Mouse (Mus musculus): ENCODE data around the gene Kin. TPM values are rescaled to one million over a fixed set of nuclear protein-coding genes. Genes with fewer than 3 reads are reported as not detected.

Kin gene
- polyA plus RNA-seq (2012; rRNA removed) = 4.8 and 5.0 TPM in 2 replicates

DNA sequence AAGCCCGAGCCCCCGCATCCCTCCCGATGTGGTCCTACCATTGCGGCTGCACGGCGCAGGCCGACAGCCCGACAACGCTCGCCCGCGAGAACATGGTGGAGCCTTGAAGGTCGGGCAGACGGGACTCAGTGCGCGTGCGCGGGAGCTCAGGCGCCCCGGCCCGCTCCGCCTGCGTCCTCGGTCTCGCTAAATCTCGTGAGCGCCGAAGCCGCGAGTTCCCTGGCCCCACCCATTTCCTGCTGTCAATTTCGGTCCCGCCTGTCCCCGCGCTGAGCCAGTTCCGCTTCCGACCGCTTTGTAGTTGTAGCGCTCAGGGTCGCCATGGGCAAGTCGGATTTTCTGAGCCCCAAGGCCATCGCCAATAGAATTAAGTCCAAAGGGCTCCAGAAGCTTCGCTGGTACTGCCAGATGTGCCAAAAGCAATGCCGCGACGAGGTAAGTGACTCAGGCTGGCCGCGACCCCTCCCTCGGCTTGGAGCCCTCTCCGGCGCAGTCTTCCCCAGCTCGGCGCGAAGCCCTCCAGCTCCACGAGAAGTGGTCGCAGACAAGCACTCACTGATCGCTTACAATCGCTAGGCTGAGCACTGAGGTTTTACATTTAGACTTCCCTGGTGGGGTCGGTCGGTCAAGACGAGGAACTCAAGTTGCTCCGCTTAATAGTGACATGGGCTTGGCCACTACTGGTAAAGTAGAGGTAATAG lies at the start of gene Kin, which contains the start of gene Atp5c1:
Gene Kin (plus strand): TSS at position 284 of the 701 bp plus-strand sequence.
Gene Atp5c1 (minus strand): TSS at position 201 of the 701 bp plus-strand sequence.
- DNase-seq (ENCODE audit: low read depth) = no peak

DNA sequence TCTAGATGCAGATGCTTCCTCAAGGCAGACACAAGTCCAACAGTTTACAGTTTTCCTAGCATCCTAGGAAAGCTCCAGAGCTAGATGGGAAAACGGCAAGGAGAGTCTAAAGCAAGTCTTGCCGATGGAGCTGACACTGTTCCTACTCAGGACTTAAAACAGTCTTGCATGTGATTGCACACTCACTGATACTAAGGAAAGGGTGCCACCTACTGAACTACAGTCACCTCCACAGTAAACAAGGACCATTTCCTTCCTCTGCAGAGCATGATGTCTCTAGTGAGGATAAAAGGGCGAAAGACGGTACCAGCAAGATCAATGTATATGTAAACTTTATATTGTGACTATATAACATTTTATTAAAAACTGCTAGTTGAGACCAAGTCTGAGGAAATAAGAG lies 46.7 kb upstream of the Kin start:
- no peak for DNase-seq (ENCODE audit: low read depth)

DNA sequence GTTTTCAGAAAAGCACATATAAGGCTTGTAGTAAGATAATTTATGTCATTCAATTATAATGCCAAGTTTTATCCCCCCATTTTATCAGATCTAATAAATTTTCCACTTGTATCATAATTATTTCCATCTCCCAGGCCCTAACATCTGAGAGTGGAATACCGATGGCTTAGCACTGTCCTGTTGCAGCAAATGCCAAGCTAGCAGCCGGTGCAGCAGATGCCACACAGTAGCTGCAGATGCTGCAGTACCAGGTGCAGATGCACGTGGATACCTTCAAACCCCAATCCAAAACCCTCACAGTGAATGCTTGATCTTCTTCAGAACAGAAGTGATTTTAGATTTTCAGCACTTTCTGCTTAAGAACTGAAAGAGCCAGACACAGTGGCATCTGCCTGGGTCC lies 45.4 kb upstream of the Kin start:
- no peak for DNase-seq (ENCODE audit: low read depth)

DNA sequence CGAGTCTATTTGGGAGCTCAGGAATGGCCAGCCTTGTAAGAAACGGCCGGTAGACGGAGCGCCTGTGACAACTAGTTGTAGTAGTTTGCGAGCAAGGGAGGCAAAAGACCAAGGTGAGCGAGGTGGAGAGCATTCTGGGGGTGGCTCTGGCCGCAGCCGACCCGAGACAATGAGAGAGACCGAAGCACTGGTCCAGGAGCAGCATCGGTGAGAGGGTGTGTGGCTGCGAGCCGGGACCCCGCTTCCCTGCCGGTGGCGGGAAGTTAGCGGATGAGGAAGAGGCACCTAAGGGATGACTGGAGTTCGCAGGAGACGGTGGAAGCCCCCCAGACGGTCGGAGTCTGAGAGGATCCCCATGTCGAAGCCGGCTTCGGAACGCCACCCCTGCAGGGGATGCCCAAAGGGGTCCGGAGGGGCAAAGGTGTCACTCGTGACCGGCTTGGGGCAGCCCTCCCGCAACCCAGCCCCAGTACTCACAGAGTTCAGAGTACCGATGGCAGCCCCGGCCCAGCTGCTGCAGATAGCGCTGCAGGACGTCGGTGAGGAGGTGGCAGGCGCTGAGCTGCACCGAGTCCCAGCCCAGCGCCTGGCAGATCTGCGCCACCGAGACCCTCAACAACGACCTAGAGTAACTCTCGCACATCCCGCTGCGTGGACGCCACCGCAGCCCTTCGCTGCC lies 32.5 kb upstream of the Kin start:
- no peak for DNase-seq (ENCODE audit: low read depth)

GRCm38 (mm10) chr2:10048461-10048860 lies 31.9 kb upstream of the Kin start, which contains the start of gene Taf3:
Gene Taf3 (minus strand): TSS chr2:10048596.
- DNase-seq (ENCODE audit: low read depth) = no peak

- DNase-seq (ENCODE audit: low read depth) = no peak
Observed at GRCm38 (mm10) chr2:10049456-10049855, 30.9 kb upstream of the Kin start.

DNA sequence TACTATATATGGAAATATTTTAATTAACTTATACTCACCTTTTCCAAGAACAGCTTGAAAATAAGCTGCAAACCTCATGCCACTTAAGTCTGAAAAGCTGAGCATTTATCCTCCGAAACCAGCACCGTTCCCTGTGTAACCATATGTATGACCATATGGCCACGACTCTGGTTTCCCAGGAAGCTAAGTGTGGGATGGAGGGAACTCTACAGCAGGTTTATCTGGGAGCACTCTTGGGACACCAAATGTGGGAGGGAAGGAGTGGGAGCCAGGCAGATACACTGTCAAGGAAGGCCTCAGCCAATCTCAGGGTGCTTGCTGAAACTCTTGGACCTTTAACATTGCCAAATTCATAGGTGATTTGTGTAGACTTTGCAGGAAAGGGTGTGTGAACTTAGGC lies 29.5 kb upstream of the Kin start:
- DNase-seq (ENCODE audit: low read depth) = no peak

DNA sequence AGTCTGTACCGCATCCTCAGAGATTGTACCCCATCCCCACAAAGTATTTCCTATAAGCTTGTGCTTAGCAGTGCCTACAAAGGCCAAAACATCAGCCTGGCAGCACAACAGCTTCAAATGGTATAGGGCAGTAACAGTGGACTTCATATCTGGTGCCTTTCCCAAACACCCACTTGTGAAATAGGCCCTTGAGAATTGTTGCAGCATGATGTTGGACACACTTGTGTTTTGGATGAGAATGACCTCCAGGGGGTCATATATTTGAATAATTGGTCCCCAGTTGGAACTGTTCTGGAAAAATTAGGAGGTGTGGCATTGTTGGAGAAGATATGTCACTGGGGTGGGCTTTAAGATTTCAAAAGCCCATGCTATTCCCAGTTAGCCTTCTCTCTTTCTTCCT lies 28.4 kb upstream of the Kin start:
- no peak for DNase-seq (ENCODE audit: low read depth)

DNA sequence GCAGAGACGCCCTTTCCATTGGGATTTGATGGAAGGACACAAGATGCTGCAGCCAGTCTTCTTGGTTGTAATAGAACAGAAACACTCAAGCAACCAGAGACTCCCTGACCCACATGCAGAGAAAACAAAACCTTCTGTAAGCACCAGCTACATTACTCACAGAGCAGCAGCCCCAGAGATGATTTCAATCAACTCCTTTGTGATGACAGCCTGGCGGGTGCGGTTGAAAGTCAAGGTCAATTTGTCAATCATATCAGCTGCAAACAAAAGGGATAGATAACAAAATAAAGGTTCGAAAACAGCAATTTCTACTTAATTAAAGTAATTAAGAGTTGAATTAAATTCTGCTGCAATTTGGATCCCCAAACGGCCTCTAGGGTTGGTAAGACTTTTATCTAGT lies 21.6 kb upstream of the Kin start:
- DNase-seq (ENCODE audit: low read depth) = no peak

DNA sequence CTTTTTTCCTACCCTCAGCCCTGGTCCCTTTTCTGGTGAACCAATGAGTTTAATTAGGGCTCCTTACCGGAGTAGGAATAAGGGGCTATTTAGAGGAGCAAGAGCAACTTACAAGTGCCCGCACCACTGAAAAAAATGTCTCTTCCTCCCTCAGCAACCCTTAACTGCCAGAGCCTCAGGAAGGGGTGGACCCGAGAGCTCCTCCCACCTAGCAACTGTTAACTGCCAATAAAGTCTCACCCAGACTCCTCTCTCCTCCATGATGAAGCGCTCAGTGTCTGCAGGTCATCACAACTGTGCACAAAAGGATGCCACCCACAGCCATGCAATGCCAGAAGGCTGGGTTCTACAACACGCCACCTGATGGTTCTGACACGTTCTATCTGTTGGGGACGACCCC lies 8.6 kb upstream of the Kin start:
- DNase-seq (ENCODE audit: low read depth) = no peak

DNA sequence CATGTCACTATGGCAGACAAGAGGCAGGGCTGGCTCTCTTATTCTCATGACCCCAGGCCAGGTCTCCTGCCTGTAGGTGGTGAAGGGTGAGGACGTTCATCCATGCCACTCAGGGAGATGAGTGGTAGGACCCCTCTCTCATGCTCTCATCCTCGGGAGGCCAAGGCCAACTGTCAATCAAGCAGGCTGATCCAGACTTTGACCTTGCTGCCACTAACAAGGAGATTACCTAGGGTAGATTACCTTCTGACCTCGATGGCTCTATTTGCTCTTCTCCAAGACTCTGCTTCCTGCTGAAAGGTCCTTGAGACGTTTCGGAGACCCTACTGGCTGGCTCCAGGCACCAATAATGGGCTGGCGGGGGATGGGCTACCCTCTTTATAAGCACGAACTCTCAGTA lies 5.9 kb upstream of the Kin start:
- DNase-seq (ENCODE audit: low read depth) = no peak

DNA sequence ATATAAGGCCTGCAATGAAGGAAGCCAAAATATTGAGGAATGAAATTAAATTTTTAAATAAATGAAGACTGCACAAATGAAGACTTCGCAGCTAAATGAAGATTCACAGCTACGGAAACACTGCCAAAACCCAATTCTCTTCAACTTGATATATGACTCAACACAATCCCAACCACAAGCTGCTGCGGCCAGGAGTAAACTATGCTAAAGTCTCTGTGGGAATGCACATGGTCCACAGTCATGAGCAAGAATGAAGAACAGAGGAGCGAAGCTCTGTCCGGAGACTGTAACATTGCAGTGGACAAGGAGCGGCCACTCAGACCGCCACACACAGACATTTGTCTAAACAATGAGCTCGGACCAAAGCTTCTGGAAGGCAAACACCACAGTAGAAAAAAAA lies 3.7 kb upstream of the Kin start:
- DNase-seq (ENCODE audit: low read depth) = no peak

GRCm38 (mm10) chr2:10079745-10080309 lies 566 bp upstream of the Kin start:
- DNase-seq (ENCODE audit: low read depth) = no peak

DNA sequence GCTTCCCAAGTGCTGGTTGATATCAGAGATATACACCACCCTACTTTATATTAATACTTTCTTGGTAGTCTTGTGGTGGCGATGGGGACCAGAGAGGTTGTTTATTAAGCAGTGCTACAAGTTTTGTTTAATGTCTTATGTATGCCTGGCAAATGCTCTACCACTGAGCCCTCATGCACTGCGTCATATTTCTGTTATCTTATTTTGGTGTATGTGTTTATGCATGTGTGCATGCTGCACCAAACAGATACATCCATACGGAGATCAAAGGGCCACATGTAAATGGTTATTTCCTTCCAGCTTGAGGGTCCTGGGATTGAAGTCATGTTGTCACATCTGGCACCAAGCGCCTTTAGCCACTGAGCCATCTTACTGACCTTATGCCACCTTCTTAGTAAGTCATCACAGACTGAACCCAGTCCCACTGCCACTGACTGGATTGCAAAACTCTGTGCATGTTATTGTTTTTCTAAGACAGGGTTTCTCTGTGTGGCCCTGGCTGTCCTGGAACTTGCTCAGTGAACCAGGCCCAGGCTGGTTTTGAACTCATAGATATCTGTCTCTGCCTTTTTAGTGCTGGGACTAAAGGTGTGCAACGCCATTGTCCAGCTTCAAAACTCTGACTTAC lies 1.2 kb downstream of the Kin start:
- no peak for DNase-seq (ENCODE audit: low read depth)

DNA sequence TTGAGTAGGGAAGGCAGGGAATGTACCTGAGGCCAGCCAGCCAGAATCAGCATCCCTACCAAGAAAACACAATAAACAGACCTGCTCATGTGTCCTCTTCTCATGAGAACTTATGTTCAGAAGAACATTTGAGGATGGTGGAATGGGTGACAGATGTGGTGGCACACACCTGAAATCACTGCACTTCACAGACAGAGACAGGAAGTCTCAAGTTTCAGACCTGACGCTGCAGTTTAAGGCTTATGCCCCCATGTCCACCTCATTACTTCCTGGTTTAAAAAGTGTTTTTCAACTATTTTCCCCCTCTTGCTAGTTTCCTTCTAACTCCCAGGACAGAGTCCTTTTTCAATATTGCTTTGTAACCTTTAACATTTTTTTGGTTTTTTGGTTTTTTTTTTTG lies 2.3 kb downstream of the Kin start:
- DNase-seq (ENCODE audit: low read depth) = no peak

DNA sequence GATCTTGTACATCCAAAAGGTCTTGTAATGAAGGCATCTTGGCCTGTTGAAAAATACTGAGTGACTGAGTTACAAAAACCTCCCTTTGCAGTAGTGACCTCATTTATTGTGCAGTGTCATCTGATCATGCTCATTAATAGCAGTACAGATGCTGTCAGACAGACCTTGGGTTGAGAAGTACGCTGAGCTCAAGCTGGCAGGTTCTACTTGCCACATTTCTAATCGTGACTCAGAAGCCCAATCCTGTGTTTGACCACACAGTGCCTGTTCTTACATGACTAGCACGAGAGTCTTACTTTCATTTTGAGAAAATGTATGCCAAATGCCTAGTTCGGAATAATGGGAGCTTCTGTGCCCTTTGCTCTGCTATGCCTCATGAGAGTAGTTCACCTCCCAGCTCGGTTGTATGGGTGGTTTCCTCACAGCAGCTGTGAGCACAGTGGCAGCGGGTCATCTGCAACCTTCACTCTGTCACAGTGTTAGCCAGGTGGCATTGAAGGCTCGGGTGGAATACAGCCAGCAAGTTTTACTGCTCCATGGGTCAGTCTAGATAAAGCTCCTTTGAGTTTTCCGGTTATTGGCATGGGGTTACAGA lies 7.0 kb downstream of the Kin start:
- DNase-seq (ENCODE audit: low read depth) = no peak

- DNase-seq (ENCODE audit: low read depth) = no peak
Observed at GRCm38 (mm10) chr2:10094327-10095100, 14.1 kb downstream of the Kin start.

- no peak for DNase-seq (ENCODE audit: low read depth)
Observed at GRCm38 (mm10) chr2:10098598-10099215, 18.3 kb downstream of the Kin start.

DNA sequence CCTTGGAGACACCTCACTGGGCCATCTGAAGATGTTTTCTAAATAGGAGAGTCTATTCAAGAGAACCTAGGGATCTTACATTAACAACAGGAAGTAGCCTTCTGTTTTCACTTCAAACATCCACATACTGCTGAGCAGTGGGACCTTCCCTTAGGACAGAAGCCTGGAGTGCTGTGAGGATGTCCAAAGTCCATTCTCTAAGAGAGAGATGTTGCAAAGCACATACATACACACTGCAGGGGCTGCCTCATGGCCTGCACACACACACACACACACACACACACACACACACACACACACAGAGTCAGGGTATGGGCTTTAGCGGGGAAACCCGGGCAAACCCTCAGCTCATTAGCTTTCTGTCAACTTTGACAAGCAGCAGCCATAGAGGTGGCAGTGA lies 20.1 kb downstream of the Kin start:
- no peak for DNase-seq (ENCODE audit: low read depth)

GRCm38 (mm10) chr2:10101180-10101579 lies 20.8 kb downstream of the Kin start:
- DNase-seq (ENCODE audit: low read depth) = no peak

Measured in gonadal fat pad, adult 2 months (tissue).